Mouse (Mus musculus) embryonic facial prominence, embryonic 10.5 days (tissue): ENCODE results near the gene Olfr963. TPM values are rescaled to one million over a fixed set of nuclear protein-coding genes. Genes with fewer than 3 reads are reported as not detected.
"Not testable (repeated sequence)": the region's sequence is repeated elsewhere in the genome, so short reads cannot be mapped to it uniquely, and the experiment has no call there.

ENCODE experiments used
- DNase-seq: peaks from one replicate; pipeline ENCODE4 v3.0.0-alpha.2; 2017; ENCODE audit warnings: low spot score
- H3K27ac ChIP-seq: fragments of 300-500 bp; sonication (generic); replicated peaks from 2 replicates; pipeline ENCODE4 v1.5.1; 2016; ENCODE audit warnings: mild to moderate bottlenecking
- H3K27me3 ChIP-seq: fragments of 300-500 bp; sonication (generic); replicated peaks from 2 replicates; pipeline ENCODE4 v1.6.1; 2016; ENCODE audit warnings: low read depth, mild to moderate bottlenecking; ENCODE audit not compliant: poor library complexity, severe bottlenecking
- H3K36me3 ChIP-seq: fragments of 300-500 bp; sonication (generic); replicated peaks from 2 replicates; pipeline ENCODE4 v1.6.1; 2016; ENCODE audit warnings: mild to moderate bottlenecking, moderate library complexity
- H3K4me1 ChIP-seq: fragments of 300-500 bp; sonication (generic); 2 replicates; pipeline ENCODE4 v1.6.1; 2016
- H3K4me3 ChIP-seq: fragments of 300-500 bp; sonication (generic); 2 replicates; pipeline ENCODE4 v1.5.1; 2016; ENCODE audit warnings: mild to moderate bottlenecking, moderate library complexity
- H3K9me3 ChIP-seq: fragments of 300-500 bp; sonication (generic); 2 replicates; pipeline ENCODE4 v1.6.1; 2016; ENCODE audit warnings: mild to moderate bottlenecking
- WGBS: fragments of 180-500 bp; shearing (Covaris S2); methylation state at CpG from one replicate; pipeline ENCODE4 v1.1.7; 2016; 5-methylcytosine and 5-hydroxymethylcytosine counted together
- polyA plus RNA-seq: library from polyadenylated mRNA; unstranded; fragments of >200 nt; fragmentation: Nextera tagmentation; extraction: Ambion mirVana; gene quantifications from 2 replicates; pipeline ENCODE4 v1.2.1, GENCODE M21; 2016

Gene Olfr963
- polyA plus RNA-seq, 1 experiment from 2014 or later, result not detected

DNA sequence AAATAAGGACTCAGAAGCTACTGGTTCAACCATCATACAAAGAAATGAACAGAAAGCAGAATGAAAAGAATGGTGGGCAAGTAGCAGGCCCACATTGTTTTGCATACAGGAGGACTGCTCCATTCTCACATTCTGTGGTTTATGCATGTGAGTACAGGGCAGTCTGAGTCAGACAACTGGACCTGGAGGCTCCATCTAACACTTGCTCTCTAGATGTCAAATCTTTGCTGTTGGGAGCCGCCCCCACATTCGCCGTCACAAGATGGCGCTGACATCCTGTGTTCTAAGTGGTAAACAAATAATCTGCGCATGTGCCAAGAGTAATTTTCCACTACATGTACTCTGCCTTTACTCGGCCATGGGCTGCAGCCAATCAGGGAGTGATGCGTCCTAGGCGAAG, 34.1 kb downstream of the Olfr963 start:
- 78% methylated on average over 8 of the region's 8 CpGs for WGBS
- not testable (repeated sequence) for H3K9me3 ChIP-seq, H3K4me3 ChIP-seq

DNA sequence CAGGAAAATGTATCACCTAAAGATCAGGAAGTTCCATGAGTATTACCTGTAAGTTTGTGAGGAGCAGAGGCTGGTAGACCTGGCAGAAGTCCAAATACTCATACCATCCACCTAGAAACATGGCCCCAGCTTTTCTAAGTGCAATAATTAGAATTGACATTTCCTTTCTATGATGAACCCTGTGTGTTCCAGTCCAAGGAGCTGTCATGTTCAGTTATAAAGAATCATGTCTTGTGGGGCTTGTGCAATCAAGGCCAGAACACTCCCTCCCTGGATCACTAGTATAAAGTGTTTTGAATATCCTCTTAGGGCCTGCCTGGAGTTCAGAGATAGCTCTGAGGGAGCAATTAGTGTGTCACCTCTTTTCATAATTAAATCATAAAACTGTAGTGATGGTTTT, 40.0 kb downstream of the Olfr963 start, which contains the start of gene Olfr149:
TSS of gene Olfr149 (minus strand) at position 101 of the 400 bp plus-strand sequence.
- no peak for DNase-seq
- H3K9me3 ChIP-seq, result no peaks in the 10 kb centered on the region
- no peaks in the 10 kb centered on the region for H3K27me3 ChIP-seq
- no peaks in the 10 kb centered on the region for H3K4me1 ChIP-seq
- H3K36me3 ChIP-seq, result no peaks in the 10 kb centered on the region
- no peak within 1 kb of the TSS for H3K4me3 ChIP-seq
- no peak within 1 kb of the TSS for H3K27ac ChIP-seq

More for the DNA sequence above, 34.1 kb downstream of the Olfr963 start:
- not testable (repeated sequence) for H3K27me3 ChIP-seq, H3K36me3 ChIP-seq, H3K27ac ChIP-seq, H3K4me1 ChIP-seq, DNase-seq

DNA sequence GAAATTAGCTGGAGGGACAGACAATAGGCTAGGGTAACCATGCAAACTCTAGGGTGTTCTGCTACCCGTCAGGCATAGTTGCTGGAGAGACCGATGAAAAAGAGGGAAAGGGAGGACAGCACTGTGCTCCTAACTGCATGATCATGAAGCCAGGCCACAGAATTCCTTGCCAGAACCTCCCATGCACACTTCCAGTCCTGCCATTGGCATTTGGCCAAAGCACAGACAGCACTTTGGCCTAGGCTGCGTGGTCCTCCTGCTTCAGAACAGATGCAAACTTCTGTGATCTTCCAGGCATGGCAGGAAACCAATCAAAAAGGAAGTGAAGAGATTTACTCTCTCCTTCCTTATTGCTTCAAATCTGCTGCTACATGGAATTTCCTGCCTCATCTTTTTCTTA, 42.0 kb downstream of the Olfr963 start:
- no peak overlapping the region for H3K4me3 ChIP-seq
- no peaks in the 10 kb centered on the region for H3K27me3 ChIP-seq
- no peaks in the 10 kb centered on the region for H3K4me1 ChIP-seq
- no peaks in the 10 kb centered on the region for H3K9me3 ChIP-seq
- H3K36me3 ChIP-seq, result no peaks in the 10 kb centered on the region
- H3K27ac ChIP-seq, result no peak overlapping the region
- DNase-seq, result no peak
- 83% methylated on average over 3 of the region's 3 CpGs for WGBS

DNA sequence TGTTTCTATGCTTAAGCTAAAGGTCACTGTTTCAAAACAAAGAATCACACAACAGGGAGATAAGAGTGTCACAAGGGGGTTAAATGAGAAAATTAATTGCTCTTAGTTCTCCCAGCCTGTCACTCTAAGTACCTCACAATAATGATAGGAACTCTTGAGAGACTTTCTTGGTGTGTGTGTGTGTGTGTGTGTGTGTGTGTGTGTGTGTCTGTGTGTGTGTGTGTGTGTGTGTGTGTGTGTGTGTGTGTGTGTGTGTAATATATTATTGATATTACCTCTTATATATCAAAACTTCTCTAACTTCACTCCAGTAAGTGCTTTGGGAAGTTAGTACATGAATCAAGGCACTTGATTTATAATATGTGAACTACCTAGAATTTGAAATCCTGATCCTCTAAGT, 44.0 kb downstream of the Olfr963 start, which contains the start of gene Olfr965:
TSS of gene Olfr965 (plus strand) at position 301 of the 400 bp plus-strand sequence.
- no peaks in the 10 kb centered on the region for H3K27me3 ChIP-seq

More for the DNA sequence above, 44.0 kb downstream of the Olfr963 start, which contains the start of gene Olfr965:
- H3K36me3 ChIP-seq, result no peaks in the 10 kb centered on the region
- H3K9me3 ChIP-seq, result no peaks in the 10 kb centered on the region
- DNase-seq, result no peak
- no peak within 1 kb of the TSS for H3K27ac ChIP-seq
- no peak within 1 kb of the TSS for H3K4me3 ChIP-seq
- H3K4me1 ChIP-seq, result no peaks in the 10 kb centered on the region

Other genes starting within 250 kb of the Olfr963 start
- not detected in 2 replicates for gene Olfr952, start 240.1 kb upstream of the Olfr963 start, polyA plus RNA-seq
- gene Olfr954, start 210.5 kb upstream of the Olfr963 start, polyA plus RNA-seq, result not detected in 2 replicates
- gene Olfr955, start 195.3 kb upstream of the Olfr963 start, polyA plus RNA-seq, result not detected in 2 replicates
- gene Olfr44, start 173.2 kb upstream of the Olfr963 start, polyA plus RNA-seq, result not detected in 2 replicates
- gene Olfr957, start 151.4 kb upstream of the Olfr963 start, polyA plus RNA-seq, result not detected in 2 replicates
- gene Olfr958, start 113.2 kb upstream of the Olfr963 start, polyA plus RNA-seq, result not detected in 2 replicates
- not detected in 2 replicates for gene Olfr959, start 91.6 kb upstream of the Olfr963 start, polyA plus RNA-seq
- 6.8 and 10.4 TPM in 2 replicates for gene AW551984, start 62.8 kb upstream of the Olfr963 start, polyA plus RNA-seq
- gene Olfr148, start 56.5 kb upstream of the Olfr963 start, polyA plus RNA-seq, result not detected in 2 replicates
- not detected in 2 replicates for gene Olfr960, start 45.8 kb upstream of the Olfr963 start, polyA plus RNA-seq
- gene Olfr961, start 22.1 kb upstream of the Olfr963 start, polyA plus RNA-seq, result not detected in 2 replicates
- 0.05 TPM in 1 of 2 replicates, not detected in the other for gene Olfr149, start 39.9 kb downstream of the Olfr963 start, polyA plus RNA-seq
- gene Olfr965, start 44.1 kb downstream of the Olfr963 start, polyA plus RNA-seq, result not detected in 2 replicates
- gene Olfr150, start 63.8 kb downstream of the Olfr963 start, polyA plus RNA-seq, result not detected in 2 replicates
- gene Olfr967, start 79.0 kb downstream of the Olfr963 start, polyA plus RNA-seq, result not detected in 2 replicates
- not detected in 2 replicates for gene Olfr968, start 116.0 kb downstream of the Olfr963 start, polyA plus RNA-seq
- not detected in 2 replicates for gene Olfr969, start 123.7 kb downstream of the Olfr963 start, polyA plus RNA-seq
- not detected in 2 replicates for gene Olfr970, start 141.7 kb downstream of the Olfr963 start, polyA plus RNA-seq
- gene Olfr971, start 169.7 kb downstream of the Olfr963 start, polyA plus RNA-seq, result not detected in 2 replicates
- gene Olfr972, start 199.2 kb downstream of the Olfr963 start, polyA plus RNA-seq, result not detected in 2 replicates
- gene Olfr229, start 240.1 kb downstream of the Olfr963 start, polyA plus RNA-seq, result not detected in 2 replicates